Mouse (Mus musculus): Measurements from ENCODE around the gene Atp5g3.

DNA sequence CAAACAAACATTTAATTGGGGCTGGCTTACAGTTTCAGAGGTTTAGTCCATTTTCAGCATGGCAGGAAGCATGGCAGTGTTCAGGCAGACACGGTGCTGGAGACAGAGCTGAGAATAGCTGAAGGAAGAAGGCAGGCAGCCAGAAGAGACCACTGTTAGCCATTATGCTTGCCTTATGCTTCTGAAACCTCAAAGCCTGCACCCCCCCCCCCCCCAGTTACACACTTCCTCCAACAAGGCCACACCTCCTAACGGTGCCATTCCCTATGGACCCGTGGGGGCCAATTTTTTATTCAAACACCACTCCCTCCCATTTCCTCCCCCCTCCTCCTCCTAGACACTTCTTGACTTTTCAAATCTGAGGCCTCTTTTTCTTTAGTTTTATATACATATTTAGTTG is 1.1 kb upstream of the Atp5g3 start:
- no peak for TF ChIP-seq CTCF (conservative IDR thresholded peaks at IDR 0.05; ENCODE audit: insufficient read depth, insufficient read length, low read depth, low read length)
- no peak for TF ChIP-seq POLR2A (IDR thresholded peaks at IDR 0.05; ENCODE audit: low read depth, low read length)
